Mouse (Mus musculus) neural tube, embryonic 13.5 days (tissue): ENCODE data around the gene Kiz. TPM values are rescaled to one million over a fixed set of nuclear protein-coding genes. Genes with fewer than 3 reads are reported as not detected.
A peak's percentile ranks its signal among the peaks of the same experiment; 100 is the strongest.

Experiments used
- ATAC-seq: fragments of 200-750 bp; cut with Nextera tagmentation; 2 replicates; pipeline ENCODE4 v1.8.0; 2017; ENCODE audit warnings: low read depth, mild to moderate bottlenecking, moderate TSS enrichment, moderate library complexity
- H3K27ac ChIP-seq: fragments of 300-500 bp; sonication (generic); replicated peaks from 2 replicates; pipeline ENCODE4 v1.5.1; 2015; ENCODE audit warnings: moderate library complexity, mild to moderate bottlenecking, inconsistent platforms
- H3K27me3 ChIP-seq: fragments of 300-500 bp; sonication (generic); 2 replicates; pipeline ENCODE4 v1.6.1; 2015; ENCODE audit warnings: mild to moderate bottlenecking, inconsistent platforms
- H3K36me3 ChIP-seq: fragments of 300-500 bp; sonication (generic); 2 replicates; pipeline ENCODE4 v1.6.1; 2015; ENCODE audit warnings: mild to moderate bottlenecking, inconsistent platforms
- H3K4me1 ChIP-seq: fragments of 300-500 bp; sonication (generic); replicated peaks from 2 replicates; pipeline ENCODE4 v1.6.1; 2015; ENCODE audit warnings: inconsistent platforms
- H3K4me2 ChIP-seq: fragments of 300-500 bp; sonication (generic); 2 replicates; pipeline ENCODE4 v1.6.1; 2015; ENCODE audit warnings: inconsistent platforms, mild to moderate bottlenecking, moderate library complexity
- H3K4me3 ChIP-seq: fragments of 300-500 bp; sonication (generic); 2 replicates; pipeline ENCODE4 v1.5.1; 2015; ENCODE audit warnings: mild to moderate bottlenecking, inconsistent platforms
- H3K9ac ChIP-seq: fragments of 300-500 bp; sonication (generic); 2 replicates; pipeline ENCODE4 v1.6.1; 2015; ENCODE audit warnings: moderate library complexity, mild to moderate bottlenecking, inconsistent platforms
- H3K9me3 ChIP-seq: fragments of 300-500 bp; sonication (generic); 2 replicates; pipeline ENCODE4 v1.6.1; 2016; ENCODE audit warnings: inconsistent platforms
- WGBS: fragments of 180-500 bp; shearing (Covaris S2); methylation state at CpG from one replicate; pipeline ENCODE4 v1.1.7; 2015; 5-methylcytosine and 5-hydroxymethylcytosine counted together
- polyA plus RNA-seq: library from polyadenylated mRNA; unstranded; fragments of >200 nt; fragmentation: Nextera tagmentation; extraction: Ambion mirVana; gene quantifications from 2 replicates; pipeline ENCODE4 v1.2.1, GENCODE M21; 2015

The Kiz gene
- polyA plus RNA-seq, 1 experiment from 2014 or later, result 36.4 TPM

- Histone ChIP-seq H3K27ac (no peak overlapping the region), H3K4me3 (no peak overlapping the region), H3K9me3 (no peaks in the 10 kb centered on the region), H3K36me3 (no peaks in the 10 kb centered on the region), H3K27me3 (no peaks in the 10 kb centered on the region), H3K9ac (no peak overlapping the region), H3K4me1 (no peaks in the 10 kb centered on the region), H3K4me2 (no peak overlapping the region)
- ATAC-seq, result no peak
- 86% methylated on average over 8 of the region's 8 CpGs for whole genome bisulfite sequencing
These were observed 15.9 kb downstream of the Kiz start for GRCm38 (mm10) chr2:146871300-146872269.

GRCm38 (mm10) chr2:146872697-146873096 is 17.0 kb downstream of the Kiz start:
- Histone ChIP-seq H3K27ac (no peak overlapping the region), H3K4me3 (no peak overlapping the region), H3K27me3 (no peaks in the 10 kb centered on the region), H3K4me2 (no peak overlapping the region), H3K9me3 (no peaks in the 10 kb centered on the region), H3K4me1 (no peaks in the 10 kb centered on the region), H3K36me3 (no peaks in the 10 kb centered on the region), H3K9ac (no peak overlapping the region)
- WGBS, result 85% methylated on average over 3 of the region's 3 CpGs
- no peak for ATAC-seq

- ATAC-seq, result no peak
- no peak overlapping the region for H3K4me2 ChIP-seq
- no peak overlapping the region for H3K4me3 ChIP-seq
- no peak overlapping the region for H3K9ac ChIP-seq
- H3K27ac ChIP-seq, result no peak overlapping the region
- no peaks in the 10 kb centered on the region for H3K4me1 ChIP-seq
- H3K9me3 ChIP-seq, result no peaks in the 10 kb centered on the region
- H3K27me3 ChIP-seq, result no peaks in the 10 kb centered on the region
- 92% methylated on average over 7 of the region's 7 CpGs for WGBS
- H3K36me3 ChIP-seq, result no peaks in the 10 kb centered on the region
These were observed 18.3 kb downstream of the Kiz start for GRCm38 (mm10) chr2:146873881-146874441.

DNA sequence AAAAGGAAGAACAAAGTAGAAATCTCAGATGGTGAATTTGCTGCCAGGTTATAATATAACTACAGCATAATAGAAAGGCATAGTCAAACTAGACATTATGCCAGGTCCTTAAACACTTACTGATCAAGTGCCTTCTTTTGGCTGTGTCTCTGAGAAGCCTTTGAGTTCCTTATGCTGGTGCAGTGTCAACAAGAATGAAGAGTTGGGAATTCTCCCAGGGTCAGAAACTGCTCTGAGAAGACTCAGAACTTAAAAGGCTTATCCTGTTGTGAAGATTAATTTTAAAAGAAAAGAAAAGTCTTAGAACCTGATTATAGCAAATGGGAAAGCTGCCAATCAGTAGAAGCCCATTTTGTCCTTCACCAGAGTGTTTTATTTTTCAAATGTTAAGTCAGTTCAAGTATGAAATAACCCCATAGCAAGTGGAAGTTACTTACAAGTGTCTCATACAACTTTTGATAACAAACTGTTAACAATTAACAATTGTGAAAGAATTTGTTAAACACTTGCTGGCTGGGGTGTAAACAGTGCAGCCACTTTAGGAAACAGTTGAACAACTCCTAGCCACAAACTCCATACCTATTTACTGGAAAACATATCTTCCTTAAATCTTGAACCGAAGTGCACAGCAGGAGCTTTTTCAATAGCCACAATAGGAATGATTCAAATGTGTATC is 21.9 kb downstream of the Kiz start:
- Histone ChIP-seq H3K27ac (no peak overlapping the region), H3K9ac (no peak overlapping the region), H3K4me1 (no peaks in the 10 kb centered on the region), H3K27me3 (no peaks in the 10 kb centered on the region), H3K36me3 (no peaks in the 10 kb centered on the region), H3K9me3 (no peaks in the 10 kb centered on the region), H3K4me2 (no peak overlapping the region), H3K4me3 (no peak overlapping the region)
- no peak for ATAC-seq
- 75% methylated on average over 1 of the region's 1 CpGs for WGBS

DNA sequence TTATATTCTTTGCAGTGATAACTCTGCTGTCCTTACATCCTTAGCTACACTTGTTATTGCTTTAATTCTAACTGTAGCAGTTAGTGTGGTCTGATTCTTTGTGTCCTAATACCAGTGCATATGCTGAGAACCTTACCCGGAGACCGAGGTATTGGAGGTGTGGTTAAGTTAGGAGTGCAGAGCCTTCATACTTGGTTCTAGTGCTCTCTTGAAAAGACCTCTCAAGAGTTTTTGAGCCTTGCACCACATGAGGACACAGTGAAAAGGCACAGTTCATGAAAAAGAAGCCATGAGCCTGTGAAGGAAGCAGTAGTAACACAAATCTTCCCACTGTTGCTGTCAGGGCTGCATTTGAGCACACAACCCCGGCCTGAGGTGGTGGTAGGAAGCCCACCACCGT is 26.0 kb downstream of the Kiz start:
- H3K4me1 ChIP-seq, result 0 out of 2 replicates have a peak, but pooled peaks cover 4% of the 10 kb centered on the region
- H3K27me3 ChIP-seq, result no peaks in the 10 kb centered on the region
- no peak overlapping the region for H3K4me2 ChIP-seq
- H3K4me3 ChIP-seq, result no peak overlapping the region
- no peak overlapping the region for H3K9ac ChIP-seq
- H3K9me3 ChIP-seq, result no peaks in the 10 kb centered on the region
- H3K36me3 ChIP-seq, result no peaks in the 10 kb centered on the region
- WGBS, result 89% methylated on average over 4 of the region's 4 CpGs
- no peak overlapping the region for H3K27ac ChIP-seq
- no peak for ATAC-seq

DNA sequence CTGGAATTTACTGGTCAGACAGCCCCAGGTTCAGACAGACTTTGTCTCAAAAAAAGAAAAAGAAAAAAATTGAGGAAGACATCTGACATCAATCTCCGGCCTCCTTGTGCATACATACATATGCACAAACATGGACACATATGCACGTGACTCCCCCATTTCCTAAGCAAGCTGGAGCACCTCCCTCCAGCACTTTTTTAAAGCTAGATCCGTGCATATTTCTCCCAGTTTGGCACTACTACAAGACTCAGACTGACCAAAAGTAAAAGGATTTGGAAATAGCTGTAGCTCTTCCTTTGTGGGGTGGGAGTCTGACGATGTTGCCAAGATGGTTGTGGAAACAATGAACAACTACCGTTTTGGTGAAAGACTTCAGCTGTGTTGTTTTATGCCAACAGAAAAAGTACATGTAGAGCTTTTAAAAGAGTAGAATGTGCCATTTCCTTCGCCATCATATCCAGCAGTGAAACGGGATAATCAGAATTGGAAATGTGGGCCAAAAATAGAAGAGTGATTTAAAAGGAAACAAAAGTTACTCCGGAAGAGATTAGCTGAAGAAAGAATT is 28.7 kb downstream of the Kiz start:
- 0 out of 2 replicates have a peak overlapping the region, but pooled peaks have one; percentile 18 for H3K27ac ChIP-seq
- WGBS, result 50% methylated on average over 8 of the region's 8 CpGs
- H3K36me3 ChIP-seq, result peaks cover 5% of the 10 kb centered on the region
- H3K4me1 ChIP-seq, result 0 out of 2 replicates have a peak, but pooled peaks cover 4% of the 10 kb centered on the region
- H3K9me3 ChIP-seq, result no peaks in the 10 kb centered on the region
- no peaks in the 10 kb centered on the region for H3K27me3 ChIP-seq
- H3K9ac ChIP-seq, result no peak overlapping the region
- ATAC-seq, result no peak
- no peak overlapping the region for H3K4me3 ChIP-seq
- H3K4me2 ChIP-seq, result no peak overlapping the region

DNA sequence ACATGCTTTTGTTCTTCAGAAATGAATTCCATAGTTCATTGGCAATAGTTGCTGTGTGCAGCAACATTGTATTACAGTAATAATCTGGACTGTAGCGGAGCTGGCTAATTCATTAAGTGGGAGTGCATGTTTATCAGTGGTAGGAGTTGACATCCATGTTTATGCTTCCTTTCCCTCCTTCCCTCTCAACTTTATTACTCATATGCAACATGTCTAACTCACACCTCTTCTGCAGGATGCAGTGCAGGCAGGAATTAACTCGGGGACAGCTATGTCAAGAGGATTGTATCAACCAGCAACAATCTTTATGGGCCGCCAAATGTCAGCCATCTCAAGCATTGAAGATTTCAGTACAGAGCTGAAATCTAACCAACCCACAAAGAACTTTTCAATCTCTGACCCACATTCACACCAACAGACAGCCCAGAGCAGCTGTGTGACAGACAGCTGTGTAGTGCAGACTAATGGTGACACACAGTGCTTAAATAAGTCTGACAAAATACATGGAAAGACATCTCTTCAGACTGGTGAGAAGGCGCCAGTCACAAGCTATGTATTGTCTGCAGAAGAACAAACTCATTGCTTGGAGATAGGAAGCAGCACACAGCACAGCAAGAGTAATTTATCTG is 33.2 kb downstream of the Kiz start:
- Histone ChIP-seq H3K36me3 (peaks cover 15% of the 10 kb centered on the region), H3K27ac (no peak overlapping the region), H3K4me2 (no peak overlapping the region), H3K9me3 (no peaks in the 10 kb centered on the region), H3K9ac (no peak overlapping the region), H3K27me3 (no peaks in the 10 kb centered on the region), H3K4me1 (0 out of 2 replicates have a peak, but pooled peaks cover 3% of the 10 kb centered on the region), H3K4me3 (no peak overlapping the region)
- ATAC-seq, result no peak
- WGBS, result 93% methylated on average over 4 of the region's 4 CpGs

DNA sequence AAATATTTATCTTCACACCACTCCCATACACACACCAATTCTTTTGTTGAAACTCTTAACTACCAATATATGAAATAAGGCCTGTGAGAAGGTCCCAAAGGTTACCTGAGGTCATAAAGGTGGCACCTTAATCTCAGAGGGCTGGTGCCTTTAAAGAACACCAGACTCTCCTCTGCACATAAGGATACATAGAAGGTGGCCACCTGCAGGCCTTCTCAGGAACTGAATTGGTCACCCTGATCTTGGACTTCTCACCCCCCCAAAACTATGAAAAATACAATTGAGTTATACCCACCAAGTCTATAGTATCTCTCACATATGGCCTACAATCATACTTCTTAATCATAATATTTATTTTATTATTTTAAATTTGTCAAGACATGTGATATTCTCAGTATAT is 43.3 kb downstream of the Kiz start:
- no peak for ATAC-seq
- no peaks in the 10 kb centered on the region for H3K27me3 ChIP-seq
- H3K4me1 ChIP-seq, result no peaks in the 10 kb centered on the region
- no peak overlapping the region for H3K9ac ChIP-seq
- H3K4me2 ChIP-seq, result no peak overlapping the region
- no peak overlapping the region for H3K4me3 ChIP-seq
- no peaks in the 10 kb centered on the region for H3K36me3 ChIP-seq
- H3K27ac ChIP-seq, result no peak overlapping the region
- H3K9me3 ChIP-seq, result no peaks in the 10 kb centered on the region

DNA sequence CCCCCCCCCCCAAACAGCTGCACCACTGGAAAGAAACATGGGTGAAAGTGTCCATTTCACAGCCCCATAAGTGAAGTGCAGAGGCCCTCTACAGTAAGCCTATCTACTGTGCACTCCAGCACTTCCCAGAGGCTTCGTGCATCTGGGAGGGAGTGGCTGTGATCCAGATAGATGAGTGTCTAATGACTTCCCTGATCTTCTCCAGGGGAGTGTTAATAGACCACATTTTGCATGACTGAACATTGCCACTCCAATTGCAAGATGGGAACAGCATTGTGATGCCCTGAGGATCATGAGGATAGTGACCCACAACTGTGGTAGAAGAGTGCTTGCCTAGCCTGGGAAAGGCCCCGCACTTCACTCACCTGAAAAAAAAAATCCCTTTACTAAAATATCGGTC is 60.4 kb downstream of the Kiz start:
- no peak overlapping the region for H3K4me2 ChIP-seq
- H3K27ac ChIP-seq, result no peak overlapping the region
- ATAC-seq, result no peak
- no peak overlapping the region for H3K4me3 ChIP-seq
- no peaks in the 10 kb centered on the region for H3K36me3 ChIP-seq
- H3K4me1 ChIP-seq, result peaks cover 11% of the 10 kb centered on the region
- no peaks in the 10 kb centered on the region for H3K27me3 ChIP-seq
- H3K9me3 ChIP-seq, result no peaks in the 10 kb centered on the region
- no peak overlapping the region for H3K9ac ChIP-seq
- 79% methylated on average over 3 of the region's 3 CpGs for WGBS

DNA sequence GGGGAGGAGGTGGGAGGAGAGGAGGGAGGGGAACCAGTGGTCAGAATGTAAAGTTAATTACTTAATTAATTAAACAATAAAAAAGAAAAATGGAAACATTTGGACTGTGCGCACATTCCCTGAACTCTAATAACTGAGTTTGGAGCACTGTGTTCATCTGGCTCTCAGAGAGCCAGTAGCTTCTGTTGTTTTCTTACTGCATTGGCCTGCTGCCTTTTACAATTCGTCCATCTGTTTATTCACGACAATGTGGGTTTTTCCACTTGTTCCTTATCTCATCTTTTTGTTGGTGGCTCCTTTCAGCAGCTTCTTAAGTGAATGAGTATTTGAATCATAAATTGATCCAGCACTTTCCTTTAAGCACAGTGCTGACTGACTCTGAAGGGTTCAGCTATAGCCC is 62.1 kb downstream of the Kiz start:
- Histone ChIP-seq H3K27ac (no peak overlapping the region), H3K9ac (no peak overlapping the region), H3K4me2 (no peak overlapping the region), H3K9me3 (no peaks in the 10 kb centered on the region), H3K36me3 (no peaks in the 10 kb centered on the region), H3K4me3 (no peak overlapping the region), H3K4me1 (peaks cover 12% of the 10 kb centered on the region), H3K27me3 (no peaks in the 10 kb centered on the region)
- 70% methylated on average over 3 of the region's 3 CpGs for WGBS
- ATAC-seq, result no peak

DNA sequence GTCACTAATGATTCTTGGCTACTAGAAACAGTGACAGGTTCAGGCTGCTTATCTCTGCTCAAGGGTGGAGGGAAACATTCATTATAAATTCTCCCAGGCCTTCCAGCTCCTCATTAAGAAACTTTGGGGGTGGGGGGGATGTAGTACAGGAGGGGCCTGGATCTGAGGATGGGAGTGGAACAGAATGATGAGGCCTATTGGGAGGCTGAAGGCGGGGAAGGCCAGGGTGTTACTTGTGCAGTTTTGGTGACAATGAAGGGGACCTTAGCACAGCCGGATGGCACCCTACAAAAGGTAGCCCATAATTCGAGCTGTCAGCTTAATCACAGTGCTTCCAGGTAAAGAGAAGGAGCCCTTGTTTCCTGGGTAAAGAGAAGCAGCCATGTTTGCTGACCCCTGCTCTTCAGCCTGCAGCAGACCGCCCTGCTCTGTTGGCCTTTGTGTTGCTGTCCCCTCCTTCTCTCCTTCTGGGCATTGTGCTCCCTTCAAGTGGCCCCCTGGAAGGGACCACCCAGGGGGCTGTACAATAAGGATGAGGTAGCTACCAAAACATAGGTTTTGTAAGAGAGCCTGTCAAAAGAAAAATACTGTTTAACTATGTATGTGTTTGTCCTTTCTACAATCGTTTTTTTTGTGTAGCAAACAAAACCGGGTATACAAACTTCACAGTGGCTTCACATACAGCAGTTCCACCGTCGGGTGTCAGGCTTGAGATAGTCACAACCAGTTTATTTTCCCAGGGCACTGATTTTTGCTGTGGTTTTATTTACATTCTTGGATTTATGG is 64.9 kb downstream of the Kiz start:
- Histone ChIP-seq H3K9ac (no peak overlapping the region), H3K9me3 (no peaks in the 10 kb centered on the region), H3K4me2 (no peak overlapping the region), H3K27ac (no peak overlapping the region), H3K4me1 (peaks cover 12% of the 10 kb centered on the region), H3K36me3 (no peaks in the 10 kb centered on the region), H3K4me3 (no peak overlapping the region), H3K27me3 (no peaks in the 10 kb centered on the region)
- ATAC-seq, result no peak
- WGBS, result 12% methylated on average over 8 of the region's 8 CpGs
